8 mouse cellular contexts compared by ENCODE assay signal in genomic region chr1:178527185-178527546, GRCm38 (mm10). TPM values are rescaled to one million over a fixed set of nuclear protein-coding genes. Genes with fewer than 3 reads are reported as not detected.
DNase-seq lines count a peak whose midpoint lies in the region; ATAC-seq and TF ChIP-seq lines count a peak whose summit lies in the region.

No protein-coding gene starts in this region.

- H3K4me1 ChIP-seq in cortical plate, adult 2 months (ENCODE audit: control insufficient read depth, insufficient read depth, low read length), result no peaks in the 10 kb centered on the region
- peaks cover 9% of the 10 kb centered on the region for H3K4me1 ChIP-seq in intestine, embryonic 14.5 days (replicated peaks; ENCODE audit: control insufficient read depth, insufficient read depth, low read length)

- H3K27me3 ChIP-seq in intestine, embryonic 14.5 days (replicated peaks; ENCODE audit: control insufficient read depth, insufficient read depth, low read length), result no peaks in the 10 kb centered on the region

- ATAC-seq in intestine, embryonic 14.5 days (replicated peaks; ENCODE audit: low FRiP score, low TSS enrichment, low read depth), result 0 out of 2 replicates have a peak, but pooled peaks have one; percentile 12
- peak; percentile 49 for ATAC-seq in megakaryocyte progenitor cell, adult 5-6 weeks (replicated peaks; ENCODE audit: poor library complexity)

- no peaks in the 10 kb centered on the region for H3K36me3 ChIP-seq in intestine, embryonic 14.5 days (ENCODE audit: control insufficient read depth, insufficient read depth, low read length)

- TF ChIP-seq POLR2A in cortical plate, adult 2 months (IDR thresholded peaks at IDR 0.05; ENCODE audit: extremely low read depth, insufficient read depth, low read length), result no peak

- peak; percentile 88 for DNase-seq in adipocyte (ENCODE audit: low spot score)
- peak; percentile 55 for DNase-seq in gastrocnemius, postnatal 14 days
- DNase-seq in intestine, embryonic 14.5 days (ENCODE audit: low spot score), result peak; percentile 97
- peak; percentile 68 to 73 for DNase-seq in left cerebral cortex, postnatal 10 days (ENCODE audit: extremely low spot score in 1 of 2, low spot score in 2 of 2)
- DNase-seq in right cerebral cortex, postnatal 10 days (ENCODE audit: low spot score in 2 of 2), result peak; percentile 84 to 89
- peak; percentile 57 to 74 for DNase-seq in urinary bladder, postnatal 4 days (ENCODE audit: low spot score in 2 of 2)

- H3K9ac ChIP-seq in intestine, embryonic 14.5 days (ENCODE audit: low read length), result no peak overlapping the region

- 0 out of 2 replicates have a peak, but pooled peaks cover 2% of the 10 kb centered on the region for H3K9me3 ChIP-seq in intestine, embryonic 14.5 days (ENCODE audit: control insufficient read depth, low read length)

- H3K27ac ChIP-seq in cortical plate, adult 2 months (ENCODE audit: insufficient read depth, low read length), result no peak overlapping the region
- H3K27ac ChIP-seq in intestine, embryonic 14.5 days (ENCODE audit: low read depth), result peak overlapping the region; percentile 82; the same call in 1 of the 2 replicates

- peak; percentile 73 for TF ChIP-seq CTCF in cortical plate, adult 2 months (IDR thresholded peaks at IDR 0.05; ENCODE audit: extremely low read depth, insufficient read depth, low read length)

- H3K4me2 ChIP-seq in intestine, embryonic 14.5 days (ENCODE audit: low read length), result peak overlapping the region; percentile 100

- WGBS in intestine, embryonic 14.5 days, result under 1% methylated on average over 21 of the region's 21 CpGs

- intact Hi-C loops in gastrocnemius, postnatal 14 days (cut with DNase I; ENCODE audit: low total_unique reads), result loop anchor here (2.0 to 5.0 kb wide), 4 partner anchors 160 to 705 kb away; no protein-coding TSS in a partner anchor
- intact Hi-C loops in left cerebral cortex, postnatal 10 days (cut with DNase I), result loop anchor here (2.0 to 5.0 kb wide), 2 partner anchors 705 to 950 kb away; no protein-coding TSS in a partner anchor

- peak overlapping the region; percentile 36 for H3K4me3 ChIP-seq in cortical plate, adult 2 months (ENCODE audit: insufficient read depth, low read length)
- H3K4me3 ChIP-seq in intestine, embryonic 14.5 days (ENCODE audit: low read depth, low read length), result peak overlapping the region; percentile 67

RNA-seq across cellular contexts. Expression of gene Kif26b, which starts 1.8 kb away (rescaled TPM):
- polyA plus RNA-seq in cortical plate, adult 2 months (2012; rRNA removed), result 1.9 TPM in 2 replicates
- total RNA-seq in gastrocnemius, postnatal 14 days (2021), result 1 to 10 TPM; 1.1 to 1.2 TPM
- 8.2 and 8.8 TPM in 2 replicates for polyA plus RNA-seq in intestine, embryonic 14.5 days (2014; fragmentation: Nextera tagmentation; extraction: Ambion mirVana)
- total RNA-seq in left cerebral cortex, postnatal 10 days (2021), result 10 to 100 TPM; 16.3 to 18.8 TPM
- 0.37 and 0.42 TPM in 2 replicates for total RNA-seq in megakaryocyte progenitor cell, adult 5-6 weeks (2015)
- 0.33 and 0.98 TPM in 2 replicates for total RNA-seq in megakaryocyte progenitor cell, adult 5-6 weeks (2017)

Comparison
In these comparisons a context has a peak if more than half of its experiments do, and no peak if none do; other contexts are left out.
1. RNA of gene Kif26b, which starts 1.8 kb away (total RNA-seq): 16.3 to 18.8 TPM in left cerebral cortex, postnatal 10 days; 1.1 to 1.2 TPM in gastrocnemius, postnatal 14 days and 0.33 to 0.98 TPM in megakaryocyte progenitor cell, adult 5-6 weeks; every median in the first group is over 4 times any median in the second.
2. Peak in every context shown above with its lines, with median percentiles within 50 percentile points of each other: DNase-seq.